Mouse (Mus musculus) olfactory bulb, adult 2 months (tissue): ENCODE results near the gene Nkap. TPM values are rescaled to one million over a fixed set of nuclear protein-coding genes. Genes with fewer than 3 reads are reported as not detected.

Source experiments
- H3K27ac ChIP-seq: fragments of 200-500 bp; 2 replicates; pipeline ENCODE4 v1.5.1; 2012; ENCODE audit warnings: low read depth, low read length; ENCODE audit not compliant: insufficient read depth
- H3K4me1 ChIP-seq: fragments of 200-500 bp; 2 replicates; pipeline ENCODE4 v1.6.1; 2012; ENCODE audit warnings: low read length; ENCODE audit not compliant: control insufficient read depth, insufficient read depth
- H3K4me3 ChIP-seq: fragments of 200-500 bp; 2 replicates; pipeline ENCODE4 v1.5.1; 2012; ENCODE audit warnings: mild to moderate bottlenecking, low read depth, low read length, moderate library complexity; ENCODE audit not compliant: insufficient read depth
- CTCF ChIP-seq: fragments of 200-500 bp; IDR thresholded peaks from 2 replicates; pipeline ENCODE4 v1.5.1; 2012; ENCODE audit warnings: low read depth, mild to moderate bottlenecking, low read length, moderate library complexity; ENCODE audit not compliant: insufficient read depth
- POLR2A ChIP-seq: fragments of 200-500 bp; IDR thresholded peaks from 2 replicates; pipeline ENCODE4 v1.6.1; 2012; ENCODE audit warnings: mild to moderate bottlenecking, low read depth, low read length, moderate library complexity; ENCODE audit not compliant: insufficient read depth
- WGBS: fragments of 180-500 bp; shearing (Covaris S2); methylation state at CpG from one replicate; pipeline ENCODE4 v1.1.7; 2018; 5-methylcytosine and 5-hydroxymethylcytosine counted together
- polyA plus RNA-seq: library from polyadenylated mRNA; stranded (reverse); fragments of >200 nt; gene quantifications from 2 replicates; pipeline ENCODE4 v1.2.4, GENCODE M21; 2012; ENCODE audit warnings: low replicate concordance; ENCODE audit not compliant: missing spikeins, insufficient read depth, insufficient read length

The Nkap gene
- polyA plus RNA-seq, 1 experiment, result not detected

DNA sequence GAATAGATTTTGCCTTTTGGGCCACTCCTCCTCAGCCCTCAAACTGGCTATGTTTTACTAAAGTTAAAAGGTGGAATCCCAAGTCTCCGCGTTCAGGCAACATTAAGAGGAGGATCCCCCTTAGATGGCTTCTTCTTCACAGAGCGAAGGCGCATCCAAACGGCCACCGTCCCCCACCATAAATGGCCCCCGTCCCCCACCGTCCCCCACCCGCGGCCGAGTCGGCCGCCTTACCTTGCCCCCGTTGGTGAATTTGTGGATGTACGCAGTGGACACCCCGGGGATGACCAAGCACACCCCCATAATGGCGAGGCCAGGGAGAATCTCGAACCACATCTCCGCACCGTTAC lies 64.1 kb downstream of the Nkap start:
- H3K4me3 ChIP-seq, result peak overlapping the region; percentile 91
- 5% methylated on average over 20 of the region's 20 CpGs for WGBS
- TF ChIP-seq POLR2A, result no peak
- TF ChIP-seq CTCF, result no peak
- no peaks in the 10 kb centered on the region for H3K4me1 ChIP-seq
- H3K27ac ChIP-seq, result no peak overlapping the region

- 15% methylated on average over 63 of the region's 63 CpGs for WGBS
- Histone ChIP-seq H3K27ac (peak within 1 kb of the TSS; percentile 36), H3K4me1 (no peaks in the 10 kb centered on the region), H3K4me3 (peak within 1 kb of the TSS; percentile 91)
- TF ChIP-seq POLR2A (no peak), CTCF (no peak)
Observed at GRCm38 (mm10) chrX:37191105-37191743, 64.6 kb downstream of the Nkap start, which contains the start of the genes Ndufa1 and Rnf113a1. Gene Ndufa1 (minus strand): TSS chrX:37191163. Gene Rnf113a1 (plus strand): TSS chrX:37191245.

DNA sequence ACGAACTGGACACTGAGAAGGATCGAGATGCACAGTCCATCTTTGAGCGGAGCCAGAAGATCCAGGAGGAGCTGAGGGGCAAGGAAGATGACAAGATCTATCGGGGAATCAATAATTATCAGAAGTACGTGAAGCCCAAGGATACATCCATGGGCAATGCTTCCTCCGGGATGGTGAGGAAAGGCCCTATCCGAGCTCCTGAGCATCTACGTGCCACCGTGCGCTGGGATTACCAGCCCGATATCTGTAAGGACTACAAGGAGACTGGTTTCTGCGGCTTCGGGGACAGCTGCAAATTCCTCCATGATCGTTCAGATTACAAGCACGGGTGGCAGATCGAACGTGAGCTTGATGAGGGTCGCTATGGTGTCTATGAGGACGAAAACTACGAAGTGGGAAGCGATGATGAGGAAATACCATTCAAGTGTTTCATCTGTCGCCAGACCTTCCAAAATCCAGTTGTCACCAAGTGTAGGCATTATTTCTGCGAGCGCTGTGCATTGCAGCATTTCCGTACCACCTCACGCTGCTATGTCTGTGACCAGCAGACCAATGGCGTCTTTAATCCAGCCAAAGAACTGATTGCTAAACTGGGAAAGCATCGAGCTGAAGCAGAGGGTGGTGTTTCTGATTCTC lies 65.3 kb downstream of the Nkap start:
- TF ChIP-seq CTCF (no peak), POLR2A (no peak)
- H3K27ac ChIP-seq, result peak overlapping the region; percentile 36
- peak overlapping the region; percentile 91 for H3K4me3 ChIP-seq
- WGBS, result 20% methylated on average over 28 of the region's 28 CpGs
- no peaks in the 10 kb centered on the region for H3K4me1 ChIP-seq

DNA sequence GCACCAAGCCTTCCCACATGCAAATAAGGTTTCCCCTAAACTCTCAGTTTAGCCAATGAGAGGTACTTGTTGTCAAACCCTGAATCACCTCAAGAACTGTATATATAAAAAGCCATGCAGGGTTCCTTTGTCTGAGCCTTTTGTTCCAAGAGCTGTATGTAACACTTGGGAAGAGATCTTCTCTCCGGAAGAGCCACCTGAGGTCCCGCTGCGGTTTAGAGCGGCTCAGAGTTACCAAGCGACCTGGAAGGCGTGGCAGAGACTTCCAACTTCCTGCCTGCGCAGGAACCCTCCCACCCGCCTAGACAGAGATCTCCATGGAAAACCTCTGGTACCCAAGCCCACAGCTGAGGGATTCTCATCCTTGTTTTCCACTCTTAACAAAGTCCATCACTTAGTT lies 72.1 kb downstream of the Nkap start:
- H3K4me3 ChIP-seq, result no peak overlapping the region
- 72% methylated on average over 8 of the region's 8 CpGs for WGBS
- no peaks in the 10 kb centered on the region for H3K4me1 ChIP-seq
- no peak overlapping the region for H3K27ac ChIP-seq
- TF ChIP-seq POLR2A (no peak), CTCF (no peak)

Other genes starting within 250 kb of the Nkap start
- gene Nkrf, start 223.9 kb upstream of the Nkap start, polyA plus RNA-seq, result not detected in 2 replicates
- not detected in 2 replicates for gene Sept6, start 135.0 kb upstream of the Nkap start, polyA plus RNA-seq
- not detected in 2 replicates for gene Sowahd, start 78.0 kb upstream of the Nkap start, polyA plus RNA-seq
- gene Rpl39, start 41.4 kb upstream of the Nkap start, polyA plus RNA-seq, result not detected in 2 replicates
- not detected in 2 replicates for gene Upf3b, start 16.5 kb upstream of the Nkap start, polyA plus RNA-seq
- not detected in 2 replicates for gene Akap14, start 42.0 kb downstream of the Nkap start, polyA plus RNA-seq
- gene Ndufa1, start 64.4 kb downstream of the Nkap start, polyA plus RNA-seq, result not detected in 2 replicates
- gene Rnf113a1, start 64.5 kb downstream of the Nkap start, polyA plus RNA-seq, result not detected in 2 replicates
- gene Gm9, start 84.2 kb downstream of the Nkap start, polyA plus RNA-seq, result not detected in 2 replicates
- not detected in 2 replicates for gene Rhox1, start 95.5 kb downstream of the Nkap start, polyA plus RNA-seq
- gene Rhox2a, start 118.2 kb downstream of the Nkap start, polyA plus RNA-seq, result not detected in 2 replicates
- gene Rhox3a, start 123.1 kb downstream of the Nkap start, polyA plus RNA-seq, result not detected in 2 replicates
- not detected in 2 replicates for gene Rhox4a, start 138.5 kb downstream of the Nkap start, polyA plus RNA-seq